Mouse (Mus musculus) erythroblast, embryonic 14.5 days (primary cell): ENCODE measurements around the gene Cd33. TPM values are rescaled to one million over a fixed set of nuclear protein-coding genes. Genes with fewer than 3 reads are reported as not detected.

ENCODE experiments used
- H3K27me3 ChIP-seq: 2 replicates; pipeline ENCODE4 v1.6.1; 2012; ENCODE audit warnings: inconsistent platforms; ENCODE audit not compliant: control insufficient read depth
- H3K36me3 ChIP-seq: 2 replicates; pipeline ENCODE4 v1.6.1; 2012; ENCODE audit warnings: mild to moderate bottlenecking, inconsistent platforms; ENCODE audit not compliant: control insufficient read depth
- H3K4me1 ChIP-seq: 2 replicates; pipeline ENCODE4 v1.6.1; 2012; ENCODE audit warnings: inconsistent platforms; ENCODE audit not compliant: control insufficient read depth
- H3K4me3 ChIP-seq: replicated peaks from 2 replicates; pipeline ENCODE3; 2012; ENCODE audit warnings: moderate library complexity, mild to moderate bottlenecking, inconsistent platforms
- H3K9me3 ChIP-seq: 2 replicates; pipeline ENCODE4 v1.6.1; 2012; ENCODE audit warnings: low read length, inconsistent platforms, mixed read lengths; ENCODE audit not compliant: control insufficient read depth
- GATA1 ChIP-seq: IDR thresholded peaks from 2 replicates; pipeline ENCODE4 v1.6.1; 2012; ENCODE audit warnings: low read length, inconsistent platforms, mixed read lengths
- TAL1 ChIP-seq: IDR thresholded peaks from 3 replicates; pipeline ENCODE4 v1.6.1; 2012; ENCODE audit warnings: low read length, inconsistent platforms, mixed read lengths
- polyA plus RNA-seq: library from polyadenylated mRNA; stranded (reverse); fragments of >175 nt; gene quantifications from 2 replicates; pipeline ENCODE4 v1.2.3, GENCODE M21; 2012

Gene Cd33
- polyA plus RNA-seq, 1 experiment: not detected

DNA sequence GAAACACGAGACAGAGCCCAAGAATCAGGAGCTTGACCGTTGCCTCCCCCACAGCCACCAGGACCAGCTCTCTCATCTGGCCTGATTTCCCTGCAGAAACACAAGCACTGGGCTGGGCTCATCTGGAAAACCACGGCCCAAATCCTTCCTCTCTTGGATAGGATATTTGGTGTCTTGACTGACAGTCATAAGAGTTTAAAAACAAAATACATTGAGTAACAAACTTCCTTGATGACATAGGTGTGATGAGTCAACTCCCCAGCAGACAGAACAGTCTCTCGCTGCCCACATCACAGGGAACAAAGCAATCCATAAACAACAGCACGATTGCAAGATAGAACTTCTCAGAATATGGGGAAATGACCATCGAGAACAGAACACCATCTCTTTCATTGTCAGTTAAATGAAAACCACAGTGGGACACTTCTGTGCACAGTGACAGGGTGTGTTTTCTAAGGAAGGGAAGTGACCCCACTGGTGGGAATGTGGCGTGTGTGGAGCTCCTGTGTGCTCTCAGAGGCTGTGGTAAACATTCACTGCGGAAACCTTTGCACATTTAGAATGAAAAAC, 13.9 kb downstream of the Cd33 start:
- H3K4me3 ChIP-seq: no peak overlapping the region
- no peak for TF ChIP-seq GATA1
- TF ChIP-seq TAL1: no peak

DNA sequence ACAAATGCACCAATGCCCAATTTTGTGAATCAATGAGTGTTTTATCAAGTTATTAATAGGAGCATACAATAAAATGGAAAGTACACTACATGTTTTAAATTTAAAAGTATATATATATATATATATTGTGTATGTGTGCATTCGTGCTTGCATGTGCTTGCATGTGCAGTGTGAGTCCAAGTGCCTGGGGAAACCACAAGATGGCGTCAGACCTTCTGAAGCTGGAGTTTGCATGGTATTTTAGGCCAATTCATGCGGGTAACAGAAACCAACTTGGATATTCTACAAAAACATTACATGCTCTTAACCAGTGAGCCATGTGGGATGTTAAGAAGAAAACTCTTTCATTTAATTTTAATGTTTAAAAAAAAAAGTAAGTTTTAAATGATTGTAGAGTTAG, 18.9 kb downstream of the Cd33 start:
- Histone ChIP-seq H3K4me1 (no peaks in the 10 kb centered on the region), H3K36me3 (no peaks in the 10 kb centered on the region), H3K4me3 (no peak overlapping the region), H3K9me3 (no peaks in the 10 kb centered on the region), H3K27me3 (no peaks in the 10 kb centered on the region)
- TF ChIP-seq GATA1: no peak
- no peak for TF ChIP-seq TAL1

More for the DNA sequence above, 13.9 kb downstream of the Cd33 start:
- Histone ChIP-seq H3K4me1 (no peaks in the 10 kb centered on the region), H3K27me3 (no peaks in the 10 kb centered on the region), H3K9me3 (no peaks in the 10 kb centered on the region), H3K36me3 (no peaks in the 10 kb centered on the region)

DNA sequence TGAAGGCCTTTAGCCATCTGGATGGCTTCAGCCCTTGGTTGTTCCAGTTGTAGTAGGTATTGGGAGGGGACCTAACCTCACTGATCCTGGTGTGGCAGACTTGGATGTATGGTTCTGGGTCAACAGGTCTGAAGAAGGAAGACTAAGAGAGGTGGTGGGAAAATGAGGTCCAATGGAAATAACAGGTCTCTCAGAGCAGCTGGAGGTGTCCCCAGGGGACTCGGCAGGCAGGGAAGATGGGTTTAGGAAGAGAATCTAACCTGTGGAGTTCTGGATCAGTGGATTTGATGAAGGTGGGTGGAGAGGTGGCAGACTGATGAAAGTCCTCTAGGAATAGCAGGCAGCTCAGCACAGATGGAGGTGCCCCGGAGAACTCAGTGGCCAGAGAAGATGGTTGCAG, 21.5 kb downstream of the Cd33 start:
- Histone ChIP-seq H3K9me3 (no peaks in the 10 kb centered on the region), H3K27me3 (no peaks in the 10 kb centered on the region), H3K4me1 (no peaks in the 10 kb centered on the region), H3K36me3 (no peaks in the 10 kb centered on the region), H3K4me3 (no peak overlapping the region)
- TF ChIP-seq GATA1: no peak
- no peak for TF ChIP-seq TAL1

DNA sequence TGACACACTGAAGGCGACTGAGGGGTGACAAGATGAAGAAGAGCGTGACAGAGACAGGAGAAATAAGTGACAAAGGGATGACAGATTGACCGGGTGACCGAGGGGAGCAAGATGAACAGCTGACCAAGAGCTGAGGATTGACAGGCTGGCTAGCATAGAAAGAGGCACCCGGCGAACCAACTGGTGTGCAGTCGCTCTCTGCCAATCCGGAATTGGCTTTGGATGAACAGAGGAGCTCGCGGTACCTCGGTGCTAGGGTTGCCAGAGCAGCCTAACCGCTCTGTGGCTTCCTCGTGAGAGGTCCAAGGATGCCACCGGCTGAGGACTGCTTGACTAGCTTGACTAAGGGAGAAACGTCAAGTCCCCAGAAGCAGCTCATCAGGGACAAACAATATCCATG, 25.9 kb downstream of the Cd33 start:
- TF ChIP-seq GATA1 (no peak), TAL1 (no peak)
- Histone ChIP-seq H3K36me3 (no peaks in the 10 kb centered on the region), H3K9me3 (no peaks in the 10 kb centered on the region), H3K4me1 (no peaks in the 10 kb centered on the region), H3K4me3 (no peak overlapping the region), H3K27me3 (no peaks in the 10 kb centered on the region)

DNA sequence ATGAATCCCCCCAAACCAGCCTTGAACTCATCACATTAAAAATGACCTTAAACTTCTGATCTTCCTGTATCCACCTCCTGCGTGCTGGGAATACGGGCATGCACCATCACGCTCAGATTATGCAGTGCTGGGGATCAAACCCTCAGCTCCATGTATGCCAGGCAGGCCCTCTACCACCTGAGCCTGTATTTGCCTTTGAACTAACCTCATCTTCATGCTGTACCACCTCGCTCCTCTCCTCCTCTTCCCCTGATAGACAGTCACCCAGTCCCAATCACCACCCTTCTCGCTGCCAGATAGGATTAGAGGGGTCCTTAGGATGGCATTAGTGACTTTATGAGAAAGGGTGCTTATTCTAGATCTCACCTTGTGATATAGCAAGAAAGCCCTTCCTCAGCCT, 29.2 kb downstream of the Cd33 start:
- no peaks in the 10 kb centered on the region for H3K27me3 ChIP-seq
- no peaks in the 10 kb centered on the region for H3K36me3 ChIP-seq
- H3K9me3 ChIP-seq: no peaks in the 10 kb centered on the region
- no peaks in the 10 kb centered on the region for H3K4me1 ChIP-seq
- no peak overlapping the region for H3K4me3 ChIP-seq
- TF ChIP-seq TAL1: no peak
- no peak for TF ChIP-seq GATA1

DNA sequence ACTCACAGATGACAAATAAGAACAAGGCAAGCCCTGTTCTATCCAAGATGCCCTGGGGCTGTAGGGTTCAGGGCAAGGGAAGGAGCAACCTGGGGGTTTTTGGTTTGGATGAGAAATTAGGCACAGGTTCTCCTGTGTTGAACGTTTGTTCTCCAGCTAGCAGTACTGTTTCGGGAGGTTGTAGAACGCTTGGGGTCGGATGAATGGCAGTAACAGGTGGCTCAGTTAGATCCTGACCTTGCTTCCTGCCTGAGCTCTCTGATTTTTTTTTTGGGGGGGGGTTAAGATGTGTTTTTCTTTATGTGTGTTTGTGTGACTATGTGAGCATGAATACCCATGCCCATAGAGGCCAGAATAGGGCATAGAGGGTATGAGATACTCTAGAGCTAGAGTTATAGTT, 31.7 kb downstream of the Cd33 start:
- no peak for TF ChIP-seq TAL1
- no peaks in the 10 kb centered on the region for H3K27me3 ChIP-seq
- H3K9me3 ChIP-seq: no peaks in the 10 kb centered on the region
- no peaks in the 10 kb centered on the region for H3K36me3 ChIP-seq
- H3K4me1 ChIP-seq: no peaks in the 10 kb centered on the region
- no peak overlapping the region for H3K4me3 ChIP-seq

DNA sequence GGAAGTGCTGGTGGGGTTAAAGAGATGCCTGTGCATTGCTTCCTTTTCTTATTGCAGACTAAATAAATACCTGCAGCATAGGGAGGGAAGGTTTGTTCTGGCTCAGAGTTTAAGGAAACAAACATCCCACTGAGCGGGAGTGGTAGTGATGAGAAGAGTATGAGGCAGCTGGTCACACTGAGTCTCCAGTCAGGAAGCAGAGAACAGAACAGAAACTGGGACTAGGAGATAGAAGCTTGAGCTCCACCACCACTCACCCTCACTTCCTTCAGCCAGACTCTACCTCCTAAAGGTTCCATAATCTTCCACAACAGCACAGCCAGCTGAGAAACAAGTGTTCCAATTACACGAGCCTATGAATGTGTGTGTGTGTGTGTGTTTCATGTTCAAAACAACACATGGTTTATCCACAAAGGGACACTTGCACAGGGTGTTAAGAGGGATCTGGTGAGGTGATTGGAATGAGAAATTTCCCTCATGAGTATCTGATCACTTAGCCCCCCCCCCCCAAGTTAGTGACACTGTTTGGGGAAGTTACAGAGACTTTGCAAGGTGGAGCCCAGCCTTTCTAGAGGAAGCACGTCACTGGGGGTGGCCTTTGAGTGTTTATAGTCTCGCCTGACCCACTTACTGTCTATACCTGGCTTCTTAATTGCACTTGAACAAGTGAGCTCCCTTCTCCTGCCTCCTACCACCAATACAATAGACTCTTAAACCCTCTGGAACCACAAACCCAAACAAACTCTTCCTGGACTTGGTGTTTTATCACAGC, 32.3 kb downstream of the Cd33 start:
- Histone ChIP-seq H3K4me3 (no peak overlapping the region), H3K27me3 (no peaks in the 10 kb centered on the region), H3K9me3 (no peaks in the 10 kb centered on the region), H3K36me3 (no peaks in the 10 kb centered on the region), H3K4me1 (no peaks in the 10 kb centered on the region)
- TF ChIP-seq GATA1: no peak
- TF ChIP-seq TAL1: no peak

DNA sequence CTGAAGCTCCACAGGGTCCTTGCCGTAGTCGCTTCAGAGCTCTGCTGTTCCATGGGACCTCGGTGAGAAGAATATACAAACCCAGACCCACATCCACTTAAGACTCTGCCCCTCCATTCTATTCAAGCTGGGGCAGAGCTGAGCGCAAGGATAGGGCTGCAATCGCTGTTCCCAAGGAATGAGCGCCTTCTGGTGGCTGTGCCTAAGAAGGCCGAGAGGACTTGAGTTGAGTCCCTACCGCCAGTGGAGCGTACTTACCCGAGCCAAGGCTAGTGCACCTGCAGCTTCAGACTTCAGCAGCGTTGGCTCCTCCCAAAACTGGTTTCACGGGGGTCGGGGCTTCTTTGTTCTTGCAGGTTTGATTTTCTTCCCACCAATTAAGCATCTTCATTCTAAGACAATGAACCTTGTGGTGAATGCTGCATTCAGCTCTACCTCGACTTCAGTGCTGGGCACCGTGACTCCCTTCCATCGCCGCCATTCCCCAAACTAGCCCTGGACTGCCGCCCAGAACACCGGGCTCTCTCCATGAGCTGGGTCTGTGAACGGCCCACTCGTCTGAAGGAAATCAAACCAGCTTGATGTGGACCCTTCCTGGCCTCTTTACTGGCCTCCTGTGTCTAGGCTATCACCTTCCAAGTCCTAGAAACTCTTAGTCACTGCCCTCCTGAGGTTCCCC, 48.7 kb downstream of the Cd33 start:
- TF ChIP-seq GATA1 (no peak), TAL1 (no peak)
- peaks cover 9% of the 10 kb centered on the region for H3K9me3 ChIP-seq
- H3K4me3 ChIP-seq: no peak overlapping the region
- H3K4me1 ChIP-seq: no peaks in the 10 kb centered on the region
- H3K36me3 ChIP-seq: no peaks in the 10 kb centered on the region
- peaks cover 8% of the 10 kb centered on the region for H3K27me3 ChIP-seq

DNA sequence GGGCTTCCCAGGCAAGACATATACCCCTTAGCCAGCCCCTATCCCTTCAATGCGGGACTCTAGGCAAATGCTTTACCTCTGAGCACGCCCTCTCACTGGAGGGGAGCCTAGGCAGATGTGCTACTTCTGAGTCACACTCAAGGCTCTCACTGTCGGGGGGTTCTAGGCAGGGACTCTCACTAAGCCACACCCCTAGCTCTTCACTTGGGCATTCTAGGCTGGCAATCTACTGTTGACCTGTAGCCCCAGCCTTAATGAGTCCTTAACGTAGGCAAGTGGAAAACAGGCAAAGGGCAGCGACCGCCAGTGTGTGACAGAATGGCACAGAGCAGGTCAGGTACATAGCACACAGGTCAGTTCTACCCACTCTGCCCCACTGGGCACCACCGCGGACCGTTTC, 53.4 kb downstream of the Cd33 start:
- Histone ChIP-seq H3K27me3 (peaks cover 26% of the 10 kb centered on the region), H3K36me3 (no peaks in the 10 kb centered on the region), H3K4me3 (no peak overlapping the region), H3K9me3 (no peaks in the 10 kb centered on the region), H3K4me1 (no peaks in the 10 kb centered on the region)
- TF ChIP-seq TAL1 (no peak), GATA1 (no peak)
